Mouse (Mus musculus): Measurements from ENCODE around the gene Il1rn. TPM values are rescaled to one million over a fixed set of nuclear protein-coding genes. Genes with fewer than 3 reads are reported as not detected.

The Il1rn gene
- polyA plus RNA-seq, 1 experiment = 7.8 TPM

DNA sequence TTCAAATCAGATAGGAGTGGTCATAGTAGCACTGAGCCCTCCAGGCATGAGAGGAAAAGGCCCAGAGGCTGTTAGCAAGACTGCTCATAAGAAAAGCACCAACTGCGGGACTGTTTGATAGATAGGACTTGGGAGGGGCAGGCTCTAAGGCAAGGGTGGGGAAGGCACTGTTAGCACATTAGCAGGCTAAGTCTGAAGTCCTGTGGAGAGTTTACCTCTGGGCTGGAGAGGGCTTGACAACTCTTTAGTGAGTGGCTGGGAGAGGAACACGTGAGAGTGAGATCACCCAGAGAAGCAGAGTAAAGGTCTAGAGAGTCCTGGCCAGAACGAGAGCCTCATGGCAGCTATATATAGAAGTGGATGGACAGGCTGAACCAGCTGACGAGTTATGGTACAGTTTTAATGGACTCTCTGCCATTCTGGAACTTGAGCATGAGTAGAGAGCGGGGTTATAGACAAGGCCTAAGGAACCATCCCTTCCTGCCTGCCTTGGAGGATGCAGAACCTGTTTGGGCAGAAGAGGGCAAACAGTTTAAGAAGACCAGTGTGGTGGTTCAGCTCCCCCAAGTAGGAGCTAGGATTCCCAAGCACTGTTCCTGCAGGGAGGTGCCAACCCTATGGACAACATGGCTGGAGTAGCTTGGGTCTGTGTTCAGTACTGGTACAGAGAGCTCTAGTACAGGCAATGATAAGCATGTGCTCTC, 42.2 kb downstream of the Il1rn start:
- TF ChIP-seq CTCF (IDR thresholded peaks at IDR 0.05; ENCODE audit: low read depth, low read length) (no peak), POLR2A (IDR thresholded peaks at IDR 0.05; ENCODE audit: borderline replicate concordance, low read depth, low read length) (no peak)
- H3K27ac ChIP-seq (ENCODE audit: insufficient read depth, low read depth, low read length) = no peak overlapping the region

DNA sequence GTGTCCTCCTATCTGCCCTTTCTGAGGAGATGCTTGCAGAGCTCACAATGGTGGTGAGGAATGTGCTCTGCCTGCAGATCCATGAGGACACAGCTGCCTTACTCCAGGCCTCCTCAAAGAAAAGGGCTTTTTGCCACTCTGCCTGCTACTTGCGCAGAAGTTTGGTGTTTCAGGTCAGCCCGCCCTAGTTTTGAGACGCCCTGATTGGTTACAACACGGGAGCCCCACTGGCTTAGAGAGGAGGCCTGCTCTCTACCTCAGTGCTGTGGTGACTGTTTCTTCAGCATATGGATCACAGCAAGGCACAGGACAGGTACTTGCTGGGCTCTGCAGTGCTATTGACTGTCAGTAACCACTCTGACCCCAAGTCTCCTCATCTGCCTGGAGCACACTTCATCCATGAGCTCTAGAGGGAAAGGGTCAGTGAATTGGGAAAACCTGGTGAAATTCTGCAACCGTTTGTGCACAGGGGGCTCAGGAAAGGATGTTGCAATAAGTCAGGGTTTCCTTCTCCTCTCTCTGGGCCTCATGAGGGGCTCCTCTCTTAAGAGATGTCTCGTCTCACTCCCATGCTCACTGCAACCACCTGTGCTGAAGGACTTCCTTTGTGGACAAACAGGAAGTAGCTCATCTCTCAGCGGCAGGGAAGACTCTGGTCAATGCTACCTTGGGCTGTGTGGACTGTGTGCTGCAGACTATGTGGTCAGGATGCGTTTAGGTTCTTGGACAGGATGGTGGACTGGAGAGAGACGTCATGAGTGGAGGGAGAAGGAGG, 46.0 kb downstream of the Il1rn start:
- no peak for TF ChIP-seq POLR2A (IDR thresholded peaks at IDR 0.05; ENCODE audit: borderline replicate concordance, low read depth, low read length)
- TF ChIP-seq CTCF (IDR thresholded peaks at IDR 0.05; ENCODE audit: low read depth, low read length) = no peak
- no peak overlapping the region for H3K27ac ChIP-seq (ENCODE audit: insufficient read depth, low read depth, low read length)
- H3K4me3 ChIP-seq (ENCODE audit: insufficient read depth, low read length) = no peak overlapping the region
- peaks cover 54% of the 10 kb centered on the region for H3K4me1 ChIP-seq (ENCODE audit: control insufficient read depth, insufficient read depth, low read length)

More for the DNA sequence above, 42.2 kb downstream of the Il1rn start:
- Histone ChIP-seq H3K4me1 (ENCODE audit: control insufficient read depth, insufficient read depth, low read length) (peaks cover 30% of the 10 kb centered on the region), H3K4me3 (ENCODE audit: insufficient read depth, low read length) (no peak overlapping the region)

DNA sequence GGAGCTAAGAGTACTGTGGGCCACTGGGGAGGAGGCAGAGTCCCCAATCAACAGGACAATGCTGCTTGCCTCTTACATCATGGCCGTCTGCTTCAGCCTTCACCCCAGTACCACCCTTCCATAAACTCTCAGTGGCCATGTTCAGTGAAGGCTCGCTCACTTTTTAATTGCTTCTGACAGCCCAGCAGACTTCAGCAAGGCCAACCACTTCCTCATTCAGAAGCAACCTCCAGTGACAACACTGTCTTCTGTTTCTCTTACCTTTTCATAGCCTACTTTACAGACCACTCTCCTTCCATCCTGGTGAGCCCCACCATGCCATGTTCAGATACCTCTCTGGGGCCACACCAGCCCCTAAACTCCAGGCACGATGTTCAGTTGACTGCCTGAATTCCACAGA, 47.0 kb downstream of the Il1rn start:
- Histone ChIP-seq H3K4me1 (ENCODE audit: control insufficient read depth, insufficient read depth, low read length) (peaks cover 58% of the 10 kb centered on the region), H3K4me3 (ENCODE audit: insufficient read depth, low read length) (no peak overlapping the region), H3K27ac (ENCODE audit: insufficient read depth, low read depth, low read length) (peak overlapping the region; percentile 83)
- TF ChIP-seq POLR2A (IDR thresholded peaks at IDR 0.05; ENCODE audit: borderline replicate concordance, low read depth, low read length) (no peak), CTCF (IDR thresholded peaks at IDR 0.05; ENCODE audit: low read depth, low read length) (no peak)

DNA sequence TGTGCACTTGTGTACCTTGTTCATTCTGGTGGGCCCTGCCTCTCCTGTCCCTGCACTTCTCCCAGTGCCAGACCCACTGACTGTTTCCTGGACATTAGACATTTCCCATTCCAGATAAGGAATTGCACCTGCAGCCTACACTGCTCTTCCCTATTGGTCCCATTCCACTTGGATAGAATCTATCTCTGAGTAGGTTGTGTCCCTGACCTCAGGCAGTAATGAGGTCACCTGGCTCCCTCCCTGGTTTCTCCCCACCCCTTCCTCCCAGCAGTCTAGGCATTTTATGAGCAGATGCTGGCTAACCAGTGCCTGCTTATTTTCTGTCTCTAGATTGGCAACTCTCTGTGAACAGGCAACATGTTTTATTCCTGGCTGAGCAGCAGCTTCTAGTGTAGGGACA, 47.7 kb downstream of the Il1rn start:
- Histone ChIP-seq H3K4me3 (ENCODE audit: insufficient read depth, low read length) (no peak overlapping the region), H3K4me1 (ENCODE audit: control insufficient read depth, insufficient read depth, low read length) (peaks cover 54% of the 10 kb centered on the region), H3K27ac (ENCODE audit: insufficient read depth, low read depth, low read length) (peak overlapping the region; percentile 14; the same call in 1 of the 2 replicates)
- TF ChIP-seq CTCF (IDR thresholded peaks at IDR 0.05; ENCODE audit: low read depth, low read length) (no peak), POLR2A (IDR thresholded peaks at IDR 0.05; ENCODE audit: borderline replicate concordance, low read depth, low read length) (no peak)

DNA sequence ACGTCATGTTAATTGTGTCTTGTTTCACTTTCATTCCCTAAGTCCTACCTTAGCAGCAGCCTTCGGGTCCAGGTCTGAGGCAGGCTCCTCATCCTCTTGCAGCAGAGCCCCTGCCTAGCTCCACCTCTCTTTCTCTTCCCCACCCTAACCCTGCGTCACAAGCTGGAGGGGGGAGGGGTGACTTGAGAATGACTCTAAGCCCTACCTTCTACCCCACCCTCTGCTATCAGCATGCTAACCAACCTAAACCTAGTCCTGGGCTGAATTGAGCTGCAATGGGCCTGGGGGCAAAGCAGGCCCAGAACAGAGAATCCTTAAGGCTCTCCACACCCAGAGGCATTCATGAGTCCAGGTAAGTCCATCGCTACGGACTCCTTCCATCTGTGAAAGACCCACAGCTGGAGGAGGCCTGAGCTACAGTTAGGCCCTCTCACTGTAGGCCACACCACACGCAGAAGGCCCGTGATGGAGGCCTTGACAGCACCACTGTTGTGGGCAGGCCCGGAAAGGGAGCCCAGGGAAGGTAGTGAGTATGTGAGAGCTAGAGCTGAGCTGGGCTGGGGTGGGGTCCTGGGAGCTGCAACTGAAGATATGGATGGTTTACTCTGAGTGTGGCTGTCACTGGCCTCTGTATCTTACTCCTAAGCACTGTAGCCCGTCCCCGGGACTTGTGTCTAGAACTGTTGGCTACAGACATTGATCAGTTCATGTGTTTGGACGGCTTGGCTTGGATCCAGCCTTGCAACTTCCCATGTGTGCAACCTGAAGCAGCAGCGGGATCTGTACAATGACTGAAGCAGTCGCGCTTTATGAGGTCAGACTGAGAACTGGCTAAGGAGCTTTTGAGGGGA, 48.7 kb downstream of the Il1rn start:
- H3K27ac ChIP-seq (ENCODE audit: insufficient read depth, low read depth, low read length) = peak overlapping the region; percentile 20
- peaks cover 57% of the 10 kb centered on the region for H3K4me1 ChIP-seq (ENCODE audit: control insufficient read depth, insufficient read depth, low read length)

DNA sequence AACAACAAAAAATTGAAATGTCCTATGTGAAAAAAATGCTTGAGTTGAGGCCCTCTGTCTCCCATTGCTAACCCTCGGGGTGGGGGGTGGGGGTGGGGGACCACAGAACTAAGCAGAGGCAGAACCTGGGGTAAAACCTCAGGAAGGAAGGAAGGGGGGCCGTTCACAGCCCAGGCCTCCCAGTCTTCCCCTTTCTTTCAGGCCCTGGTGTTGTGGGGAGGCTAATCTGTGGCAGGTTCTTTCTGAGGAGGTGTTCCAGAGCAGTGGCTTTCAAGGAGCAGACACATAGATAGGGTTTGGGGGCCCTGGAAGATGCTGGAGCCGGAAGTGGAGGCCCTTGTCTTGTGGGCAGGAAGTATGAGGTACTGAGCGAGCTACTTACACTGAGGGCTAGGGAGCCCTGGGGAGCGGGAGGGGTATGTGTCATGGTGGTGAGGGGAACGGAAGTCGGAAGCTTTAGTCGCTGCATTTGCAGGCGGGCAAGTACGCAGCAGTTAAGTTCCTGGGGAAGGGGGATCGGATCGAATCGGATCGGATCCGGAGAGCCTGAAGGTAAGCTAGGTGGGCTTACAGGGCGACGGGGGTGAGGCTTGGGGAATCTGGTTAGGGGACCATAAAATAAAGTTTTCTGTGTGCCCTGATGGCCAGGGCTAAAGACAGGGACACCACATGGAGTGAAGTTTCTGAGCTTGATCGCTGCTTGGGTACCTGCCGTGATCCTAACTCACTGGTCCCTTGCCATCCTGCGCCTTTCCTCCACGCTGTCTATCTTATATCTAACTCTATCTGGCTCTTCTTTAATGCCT, 49.7 kb downstream of the Il1rn start:
- Histone ChIP-seq H3K4me3 (ENCODE audit: insufficient read depth, low read length) (peak overlapping the region; percentile 66), H3K27ac (ENCODE audit: insufficient read depth, low read depth, low read length) (peak overlapping the region; percentile 68), H3K4me1 (ENCODE audit: control insufficient read depth, insufficient read depth, low read length) (peaks cover 57% of the 10 kb centered on the region)
- TF ChIP-seq CTCF (IDR thresholded peaks at IDR 0.05; ENCODE audit: low read depth, low read length) (no peak; the same call in 1 of the 2 replicates), POLR2A (IDR thresholded peaks at IDR 0.05; ENCODE audit: borderline replicate concordance, low read depth, low read length) (peak; percentile 32; the same call in 1 of the 2 replicates)

More for the DNA sequence above, 48.7 kb downstream of the Il1rn start:
- TF ChIP-seq POLR2A (IDR thresholded peaks at IDR 0.05; ENCODE audit: borderline replicate concordance, low read depth, low read length) (no peak), CTCF (IDR thresholded peaks at IDR 0.05; ENCODE audit: low read depth, low read length) (no peak)
- H3K4me3 ChIP-seq (ENCODE audit: insufficient read depth, low read length) = peak overlapping the region; percentile 27

DNA sequence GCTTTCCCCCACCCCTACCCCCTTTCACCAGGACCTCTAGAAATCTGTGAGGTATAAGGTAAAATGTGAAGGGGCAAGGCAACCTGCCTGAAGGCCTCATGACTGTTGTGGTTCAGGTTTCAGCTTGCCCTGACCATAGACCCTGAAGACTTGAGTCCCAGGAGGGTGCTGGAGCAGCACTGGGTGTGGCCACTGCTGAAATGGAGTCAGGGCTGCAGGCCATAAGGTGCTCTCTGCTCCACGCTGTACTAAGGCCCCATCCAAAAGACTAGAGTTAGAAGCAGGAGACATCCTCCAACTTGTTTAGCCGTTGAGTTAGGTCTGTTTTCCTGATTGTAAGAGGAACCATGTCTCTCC, 50.3 kb downstream of the Il1rn start:
- TF ChIP-seq POLR2A (IDR thresholded peaks at IDR 0.05; ENCODE audit: borderline replicate concordance, low read depth, low read length) (no peak), CTCF (IDR thresholded peaks at IDR 0.05; ENCODE audit: low read depth, low read length) (no peak)
- Histone ChIP-seq H3K4me3 (ENCODE audit: insufficient read depth, low read length) (peak overlapping the region; percentile 66), H3K4me1 (ENCODE audit: control insufficient read depth, insufficient read depth, low read length) (peaks cover 57% of the 10 kb centered on the region), H3K27ac (ENCODE audit: insufficient read depth, low read depth, low read length) (peak overlapping the region; percentile 68)

DNA sequence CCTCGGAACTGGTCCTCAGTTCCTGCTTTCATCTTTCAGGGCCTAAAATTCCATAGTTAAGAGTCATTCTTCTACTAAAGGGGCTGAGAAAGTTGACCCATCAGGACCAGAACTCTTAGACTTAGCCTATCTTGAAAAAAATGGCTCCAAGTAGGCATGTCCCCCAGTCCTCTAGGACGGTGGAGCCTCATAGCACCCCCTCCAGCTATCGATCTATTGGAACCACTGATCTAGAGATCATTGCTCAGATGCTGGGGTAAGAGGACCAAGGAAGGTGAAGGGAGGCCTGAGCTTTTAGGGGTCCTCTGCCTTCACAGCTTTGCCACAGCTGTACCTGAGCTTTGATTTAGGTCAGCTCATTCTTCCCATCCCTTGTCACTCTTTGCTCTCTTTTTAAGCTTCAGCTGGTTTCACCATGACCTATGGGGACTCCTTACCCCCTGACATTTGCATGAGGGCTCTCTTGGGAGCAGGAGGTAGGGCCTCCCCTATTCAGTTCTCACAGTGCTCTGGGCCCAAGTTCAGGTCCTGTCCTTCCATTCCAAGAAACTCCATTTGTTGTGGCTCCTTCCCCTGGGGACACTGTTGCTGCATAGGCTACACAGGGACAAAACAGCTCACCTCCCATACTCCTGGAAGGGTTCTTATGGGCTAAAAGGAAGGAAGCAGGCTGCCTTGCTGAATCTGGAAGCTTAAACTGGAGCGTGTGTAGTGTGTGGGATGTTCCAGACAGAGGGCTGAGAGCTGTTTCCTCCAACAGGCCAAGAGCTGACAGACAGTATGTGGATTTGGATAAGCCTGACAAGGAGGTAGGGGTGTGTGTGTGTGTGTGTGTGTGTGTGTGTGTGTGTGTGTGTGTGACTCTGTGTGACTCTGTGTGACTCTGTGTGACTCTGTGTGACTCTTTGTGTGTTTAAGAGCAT, 51.0 kb downstream of the Il1rn start:
- peak overlapping the region; percentile 68 for H3K27ac ChIP-seq (ENCODE audit: insufficient read depth, low read depth, low read length)
- TF ChIP-seq POLR2A (IDR thresholded peaks at IDR 0.05; ENCODE audit: borderline replicate concordance, low read depth, low read length) (no peak), CTCF (IDR thresholded peaks at IDR 0.05; ENCODE audit: low read depth, low read length) (no peak)
- H3K4me1 ChIP-seq (ENCODE audit: control insufficient read depth, insufficient read depth, low read length) = peaks cover 58% of the 10 kb centered on the region

More for the DNA sequence above, 51.0 kb downstream of the Il1rn start:
- peak overlapping the region; percentile 66 for H3K4me3 ChIP-seq (ENCODE audit: insufficient read depth, low read length)

Measured in bone marrow macrophage, adult 2 months (primary cell).